Mouse (Mus musculus) hindbrain, embryonic 13.5 days (tissue): Measurements from ENCODE around the gene Ciao2a. TPM values are rescaled to one million over a fixed set of nuclear protein-coding genes. Genes with fewer than 3 reads are reported as not detected.

Experiments
- ATAC-seq: fragments of 200-750 bp; cut with Nextera tagmentation; 2 replicates; pipeline ENCODE4 v1.8.0; 2017; ENCODE audit warnings: moderate TSS enrichment; ENCODE audit not compliant: low FRiP score
- H3K27ac ChIP-seq: fragments of 300-500 bp; sonication (generic); 2 replicates; pipeline ENCODE4 v1.5.1; 2015; ENCODE audit warnings: inconsistent platforms, mild to moderate bottlenecking, moderate library complexity
- H3K27me3 ChIP-seq: fragments of 300-500 bp; sonication (generic); 2 replicates; pipeline ENCODE4 v1.6.1; 2015; ENCODE audit warnings: mild to moderate bottlenecking, inconsistent platforms
- H3K36me3 ChIP-seq: fragments of 300-500 bp; sonication (generic); 2 replicates; pipeline ENCODE4 v1.6.1; 2015; ENCODE audit warnings: mild to moderate bottlenecking, inconsistent platforms
- H3K4me1 ChIP-seq: fragments of 300-500 bp; sonication (generic); replicated peaks from 2 replicates; pipeline ENCODE4 v1.6.1; 2015; ENCODE audit warnings: inconsistent platforms
- H3K4me2 ChIP-seq: fragments of 300-500 bp; sonication (generic); 2 replicates; pipeline ENCODE4 v1.6.1; 2015; ENCODE audit warnings: inconsistent platforms, mild to moderate bottlenecking, moderate library complexity
- H3K4me3 ChIP-seq: fragments of 300-500 bp; sonication (generic); 2 replicates; pipeline ENCODE4 v1.5.1; 2015; ENCODE audit warnings: mild to moderate bottlenecking, inconsistent platforms
- H3K9ac ChIP-seq: fragments of 300-500 bp; sonication (generic); 2 replicates; pipeline ENCODE4 v1.6.1; 2015; ENCODE audit warnings: mild to moderate bottlenecking, inconsistent platforms
- H3K9me3 ChIP-seq: fragments of 300-500 bp; sonication (generic); 2 replicates; pipeline ENCODE4 v1.6.1; 2016; ENCODE audit warnings: inconsistent platforms
- WGBS: fragments of 180-500 bp; shearing (Covaris S2); methylation state at CpG from one replicate; pipeline ENCODE4 v1.1.7; 2015; 5-methylcytosine and 5-hydroxymethylcytosine counted together
- polyA plus RNA-seq: library from polyadenylated mRNA; unstranded; fragments of >200 nt; fragmentation: Nextera tagmentation; extraction: Ambion mirVana; gene quantifications from 2 replicates; pipeline ENCODE4 v1.2.1, GENCODE M21; 2015

The Ciao2a gene
- polyA plus RNA-seq, 1 experiment from 2014 or later = 94.1 TPM

- WGBS = 97% methylated on average over 5 of the region's 5 CpGs
- no peaks in the 10 kb centered on the region for H3K9me3 ChIP-seq
These were observed 47.0 kb downstream of the Ciao2a start for GRCm38 (mm10) chr9:66173316-66173855.

GRCm38 (mm10) chr9:66174985-66175384 is 48.6 kb downstream of the Ciao2a start:
- Histone ChIP-seq H3K4me1 (peaks cover 11% of the 10 kb centered on the region), H3K27ac (no peak overlapping the region), H3K4me3 (no peak overlapping the region), H3K27me3 (no peaks in the 10 kb centered on the region), H3K36me3 (no peaks in the 10 kb centered on the region), H3K9ac (no peak overlapping the region), H3K4me2 (no peak overlapping the region), H3K9me3 (no peaks in the 10 kb centered on the region)
- ATAC-seq = no peak
- 94% methylated on average over 3 of the region's 3 CpGs for WGBS

More at GRCm38 (mm10) chr9:66173316-66173855, 47.0 kb downstream of the Ciao2a start:
- no peak overlapping the region for H3K27ac ChIP-seq
- H3K4me3 ChIP-seq = no peak overlapping the region
- no peaks in the 10 kb centered on the region for H3K27me3 ChIP-seq
- no peak for ATAC-seq
- peaks cover 13% of the 10 kb centered on the region for H3K4me1 ChIP-seq
- H3K36me3 ChIP-seq = no peaks in the 10 kb centered on the region
- no peak overlapping the region for H3K4me2 ChIP-seq
- H3K9ac ChIP-seq = no peak overlapping the region

- Histone ChIP-seq H3K9ac (no peak overlapping the region), H3K4me2 (no peak overlapping the region), H3K4me1 (no peaks in the 10 kb centered on the region), H3K27me3 (no peaks in the 10 kb centered on the region), H3K4me3 (no peak overlapping the region), H3K27ac (no peak overlapping the region), H3K36me3 (no peaks in the 10 kb centered on the region), H3K9me3 (no peaks in the 10 kb centered on the region)
- no peak for ATAC-seq
- 21% methylated on average over 1 of the region's 1 CpGs for WGBS
These were observed 51.6 kb downstream of the Ciao2a start for GRCm38 (mm10) chr9:66177975-66178374.

- Histone ChIP-seq H3K27me3 (peaks cover 5% of the 10 kb centered on the region; the same call in 1 of the 2 replicates), H3K9me3 (no peaks in the 10 kb centered on the region), H3K27ac (no peak overlapping the region), H3K4me2 (no peak overlapping the region), H3K4me1 (no peaks in the 10 kb centered on the region), H3K4me3 (no peak overlapping the region), H3K36me3 (no peaks in the 10 kb centered on the region), H3K9ac (no peak overlapping the region)
- 94% methylated on average over 6 of the region's 6 CpGs for WGBS
- ATAC-seq = no peak
These were observed 53.4 kb downstream of the Ciao2a start for GRCm38 (mm10) chr9:66179795-66180194.

GRCm38 (mm10) chr9:66181126-66181825 is 54.9 kb downstream of the Ciao2a start:
- H3K36me3 ChIP-seq = no peaks in the 10 kb centered on the region
- H3K27me3 ChIP-seq = peaks cover 5% of the 10 kb centered on the region; the same call in 1 of the 2 replicates
- no peak overlapping the region for H3K27ac ChIP-seq
- no peaks in the 10 kb centered on the region for H3K9me3 ChIP-seq
- no peak overlapping the region for H3K4me2 ChIP-seq
- peaks cover under 1% of the 10 kb centered on the region for H3K4me1 ChIP-seq
- 73% methylated on average over 4 of the region's 4 CpGs for WGBS
- no peak for ATAC-seq
- no peak overlapping the region for H3K9ac ChIP-seq
- H3K4me3 ChIP-seq = no peak overlapping the region

- Histone ChIP-seq H3K9ac (no peak overlapping the region), H3K4me2 (no peak overlapping the region), H3K36me3 (no peaks in the 10 kb centered on the region), H3K27ac (no peak overlapping the region), H3K4me3 (no peak overlapping the region), H3K9me3 (no peaks in the 10 kb centered on the region), H3K27me3 (peaks cover 5% of the 10 kb centered on the region; the same call in 1 of the 2 replicates), H3K4me1 (peaks cover 4% of the 10 kb centered on the region)
- 73% methylated on average over 11 of the region's 11 CpGs for WGBS
- no peak for ATAC-seq
These were observed 55.6 kb downstream of the Ciao2a start for GRCm38 (mm10) chr9:66181826-66182678.

GRCm38 (mm10) chr9:66182679-66182993 is 56.2 kb downstream of the Ciao2a start:
- 92% methylated on average over 3 of the region's 3 CpGs for WGBS
- Histone ChIP-seq H3K36me3 (no peaks in the 10 kb centered on the region), H3K4me2 (no peak overlapping the region), H3K9ac (no peak overlapping the region), H3K27me3 (peaks cover 5% of the 10 kb centered on the region; the same call in 1 of the 2 replicates), H3K4me1 (peaks cover 4% of the 10 kb centered on the region), H3K9me3 (no peaks in the 10 kb centered on the region), H3K4me3 (no peak overlapping the region), H3K27ac (no peak overlapping the region)
- no peak for ATAC-seq

GRCm38 (mm10) chr9:66183023-66183422 is 56.6 kb downstream of the Ciao2a start:
- WGBS = 56% methylated on average over 3 of the region's 3 CpGs
- Histone ChIP-seq H3K27me3 (peaks cover 5% of the 10 kb centered on the region; the same call in 1 of the 2 replicates), H3K27ac (no peak overlapping the region), H3K4me3 (no peak overlapping the region), H3K4me2 (no peak overlapping the region), H3K4me1 (peaks cover 4% of the 10 kb centered on the region), H3K36me3 (no peaks in the 10 kb centered on the region), H3K9ac (no peak overlapping the region), H3K9me3 (no peaks in the 10 kb centered on the region)
- ATAC-seq = no peak

- no peak overlapping the region for H3K9ac ChIP-seq
- H3K4me3 ChIP-seq = no peak overlapping the region
- H3K27me3 ChIP-seq = peaks cover 5% of the 10 kb centered on the region; the same call in 1 of the 2 replicates
- no peak overlapping the region for H3K27ac ChIP-seq
- ATAC-seq = no peak
- no peaks in the 10 kb centered on the region for H3K9me3 ChIP-seq
- H3K4me2 ChIP-seq = no peak overlapping the region
- no peaks in the 10 kb centered on the region for H3K36me3 ChIP-seq
- WGBS = 75% methylated on average over 5 of the region's 5 CpGs
- H3K4me1 ChIP-seq = peaks cover 4% of the 10 kb centered on the region
These were observed 58.2 kb downstream of the Ciao2a start for GRCm38 (mm10) chr9:66184572-66184971.

- Histone ChIP-seq H3K9me3 (no peaks in the 10 kb centered on the region), H3K27ac (no peak overlapping the region), H3K4me1 (peaks cover 4% of the 10 kb centered on the region), H3K27me3 (peaks cover 5% of the 10 kb centered on the region; the same call in 1 of the 2 replicates), H3K4me3 (no peak overlapping the region), H3K36me3 (no peaks in the 10 kb centered on the region), H3K4me2 (no peak overlapping the region), H3K9ac (no peak overlapping the region)
- 10% methylated on average over 6 of the region's 6 CpGs for WGBS
- no peak for ATAC-seq
These were observed 60.0 kb downstream of the Ciao2a start for GRCm38 (mm10) chr9:66186426-66186825.
